Mouse (Mus musculus): Measurements from ENCODE around the gene Tcp10c. TPM values are rescaled to one million over a fixed set of nuclear protein-coding genes. Genes with fewer than 3 reads are reported as not detected.
"Not testable (repeated sequence)": the region's sequence is repeated elsewhere in the genome, so short reads cannot be mapped to it uniquely, and the experiment has no call there.

The Tcp10c gene
- polyA plus RNA-seq, 1 experiment: not detected

- not testable (repeated sequence) for H3K27ac ChIP-seq (ENCODE audit: insufficient read depth, low read depth, low read length); H3K4me1 ChIP-seq (ENCODE audit: control insufficient read depth, insufficient read depth, low read length); H3K4me3 ChIP-seq (ENCODE audit: insufficient read depth, low read length)
Observed at GRCm38 (mm10) chr17:13422638-13423037, 68.3 kb downstream of the Tcp10c start.

GRCm38 (mm10) chr17:13423373-13424024, 69.1 kb downstream of the Tcp10c start:
- H3K27ac ChIP-seq (ENCODE audit: insufficient read depth, low read depth, low read length); H3K4me3 ChIP-seq (ENCODE audit: insufficient read depth, low read length); H3K4me1 ChIP-seq (ENCODE audit: control insufficient read depth, insufficient read depth, low read length): not testable (repeated sequence)

DNA sequence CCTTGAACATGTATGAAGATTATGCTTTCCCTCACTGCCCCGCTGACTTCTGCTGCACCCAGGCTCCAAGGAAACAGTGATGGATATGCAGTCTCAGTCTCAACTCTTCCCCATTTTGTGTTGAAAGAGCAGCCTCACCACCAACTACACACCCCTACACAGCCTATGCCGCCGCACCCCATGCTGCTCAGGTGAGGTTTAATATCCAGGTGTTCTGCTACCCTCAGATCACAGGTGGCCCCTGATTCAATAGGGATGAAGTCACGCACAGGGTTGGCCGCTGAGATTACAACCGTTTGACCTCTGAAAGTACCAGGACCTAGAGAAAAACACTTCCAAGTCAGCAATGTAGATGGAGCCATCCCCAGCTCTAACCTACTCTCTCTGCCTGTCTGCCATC, 69.9 kb downstream of the Tcp10c start:
- H3K4me3 ChIP-seq (ENCODE audit: insufficient read depth, low read length); H3K4me1 ChIP-seq (ENCODE audit: control insufficient read depth, insufficient read depth, low read length); H3K27ac ChIP-seq (ENCODE audit: insufficient read depth, low read depth, low read length): not testable (repeated sequence)

DNA sequence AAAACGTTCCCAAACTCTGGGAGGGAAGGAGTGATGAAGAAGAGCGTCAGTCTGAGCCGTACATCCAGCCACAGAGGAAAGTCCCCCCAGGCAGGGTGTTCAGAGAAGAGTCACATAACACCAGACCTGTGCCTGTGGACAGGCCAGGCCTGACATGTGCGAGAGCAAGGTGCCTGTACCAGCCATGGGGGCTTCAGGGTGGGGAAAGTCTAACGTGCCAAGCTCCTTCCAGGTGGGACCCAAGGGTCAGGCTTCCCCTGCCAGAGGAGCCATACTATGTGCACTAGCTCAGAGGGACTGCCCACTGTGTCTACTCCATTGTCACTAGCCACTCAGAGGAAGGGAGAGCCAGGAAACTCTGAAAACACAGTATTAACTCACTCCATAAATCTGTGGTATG, 71.3 kb downstream of the Tcp10c start:
- not testable (repeated sequence) for H3K4me1 ChIP-seq (ENCODE audit: control insufficient read depth, insufficient read depth, low read length); H3K4me3 ChIP-seq (ENCODE audit: insufficient read depth, low read length); H3K27ac ChIP-seq (ENCODE audit: insufficient read depth, low read depth, low read length)

DNA sequence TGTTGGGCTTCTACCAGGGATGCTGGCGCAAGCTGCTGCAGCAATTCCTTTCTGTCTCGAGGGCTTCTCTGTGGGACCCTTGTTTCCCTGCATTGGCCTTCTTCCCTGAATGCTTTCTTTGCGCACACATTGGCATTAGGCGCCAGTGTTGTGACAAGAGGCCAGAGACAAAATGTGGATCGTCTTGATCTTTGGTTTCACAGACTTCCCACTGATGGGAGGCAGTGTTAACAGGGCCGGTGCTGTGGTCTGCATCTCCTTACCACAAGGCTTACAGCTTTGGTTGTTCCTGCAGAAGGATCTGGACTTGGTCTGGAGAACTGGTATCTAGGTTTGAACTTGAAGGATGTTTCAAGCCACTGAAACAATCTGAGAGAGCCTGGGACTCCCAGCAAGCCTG, 72.1 kb downstream of the Tcp10c start:
- H3K4me1 ChIP-seq (ENCODE audit: control insufficient read depth, insufficient read depth, low read length); H3K4me3 ChIP-seq (ENCODE audit: insufficient read depth, low read length); H3K27ac ChIP-seq (ENCODE audit: insufficient read depth, low read depth, low read length): not testable (repeated sequence)

Other genes with a start within 250 kb of the Tcp10c start
- not detected in 2 replicates for gene Unc93a, start 222.8 kb upstream of the Tcp10c start, polyA plus RNA-seq (2012; ENCODE audit: insufficient read depth, insufficient read length, missing spikeins)
- not detected in 2 replicates for gene Smok2a, start 133.4 kb upstream of the Tcp10c start, polyA plus RNA-seq (2012; ENCODE audit: insufficient read depth, insufficient read length, missing spikeins)
- gene Smok2b, start 124.3 kb upstream of the Tcp10c start, polyA plus RNA-seq (2012; ENCODE audit: insufficient read depth, insufficient read length, missing spikeins): not detected in 2 replicates

Data from bone marrow macrophage, adult 2 months (primary cell).